7 mouse cellular contexts compared by ENCODE assay signal in genomic region chr11:115187693-115188092, GRCm38 (mm10). TPM values are rescaled to one million over a fixed set of nuclear protein-coding genes. Genes with fewer than 3 reads are reported as not detected.
DNase-seq lines count a peak whose midpoint lies in the region; ATAC-seq lines count a peak whose summit lies in the region.

Nat9 (minus strand) TSS chr11:115187859.

- H3K4me1 ChIP-seq in embryonic facial prominence, embryonic 13.5 days, result peaks cover 18% of the 10 kb centered on the region
- H3K4me1 ChIP-seq in heart, embryonic 16.5 days (ENCODE audit: control insufficient read depth, insufficient read depth, low read length), result peaks cover 22% of the 10 kb centered on the region
- H3K4me1 ChIP-seq in neural tube, embryonic 13.5 days (replicated peaks), result peaks cover 21% of the 10 kb centered on the region

- H3K9me3 ChIP-seq in embryonic facial prominence, embryonic 13.5 days, result no peaks in the 10 kb centered on the region
- H3K9me3 ChIP-seq in heart, embryonic 16.5 days (replicated peaks; ENCODE audit: control insufficient read depth, low read length), result no peaks in the 10 kb centered on the region
- H3K9me3 ChIP-seq in neural tube, embryonic 13.5 days, result no peaks in the 10 kb centered on the region

- no peak for DNase-seq in urinary bladder, adult 2 months (ENCODE audit: low spot score)
- no peak for DNase-seq in urinary bladder, adult 18-20 months (ENCODE audit: low spot score in 2 of 2)
- no peak for DNase-seq in left cerebral cortex, postnatal 4 days
- no peak for DNase-seq in embryo, embryonic 9.5 days (ENCODE audit: extremely low spot score)

- H3K27me3 ChIP-seq in embryonic facial prominence, embryonic 13.5 days, result no peaks in the 10 kb centered on the region; the same call in 1 of the 2 replicates
- H3K27me3 ChIP-seq in heart, embryonic 16.5 days (ENCODE audit: control insufficient read depth, insufficient read depth, low read length), result no peaks in the 10 kb centered on the region
- no peaks in the 10 kb centered on the region for H3K27me3 ChIP-seq in neural tube, embryonic 13.5 days

- intact Hi-C loops in left cerebral cortex, postnatal 4 days (cut with DNase I), result no loop called here

- H3K36me3 ChIP-seq in embryonic facial prominence, embryonic 13.5 days, result peaks cover 13% of the 10 kb centered on the region
- peaks cover 3% of the 10 kb centered on the region; the same call in 1 of the 2 replicates for H3K36me3 ChIP-seq in heart, embryonic 16.5 days (ENCODE audit: control insufficient read depth, insufficient read depth)
- peaks cover 16% of the 10 kb centered on the region; the same call in 1 of the 2 replicates for H3K36me3 ChIP-seq in neural tube, embryonic 13.5 days

- peak within 1 kb of the TSS; percentile 62 for H3K4me3 ChIP-seq in embryonic facial prominence, embryonic 13.5 days
- H3K4me3 ChIP-seq in heart, embryonic 16.5 days (ENCODE audit: low read length), result peak within 1 kb of the TSS; percentile 70
- H3K4me3 ChIP-seq in neural tube, embryonic 13.5 days, result peak within 1 kb of the TSS; percentile 68

- H3K4me2 ChIP-seq in embryonic facial prominence, embryonic 13.5 days, result peak within 1 kb of the TSS; percentile 92
- peak within 1 kb of the TSS; percentile 78 for H3K4me2 ChIP-seq in heart, embryonic 16.5 days (ENCODE audit: low read depth, low read length)
- H3K4me2 ChIP-seq in neural tube, embryonic 13.5 days, result peak within 1 kb of the TSS; percentile 92

- 10% methylated on average over 12 of the region's 12 CpGs for WGBS in embryonic facial prominence, embryonic 13.5 days
- 6% methylated on average over 12 of the region's 12 CpGs for WGBS in heart, embryonic 16.5 days
- 11% methylated on average over 12 of the region's 12 CpGs for WGBS in neural tube, embryonic 13.5 days

- peak within 1 kb of the TSS; percentile 48; the same call in 1 of the 2 replicates for H3K27ac ChIP-seq in embryonic facial prominence, embryonic 13.5 days
- peak within 1 kb of the TSS; percentile 83 for H3K27ac ChIP-seq in heart, embryonic 16.5 days (ENCODE audit: low read length)
- peak within 1 kb of the TSS; percentile 83 for H3K27ac ChIP-seq in neural tube, embryonic 13.5 days (replicated peaks)

- ATAC-seq in embryonic facial prominence, embryonic 13.5 days (ENCODE audit: insufficient number of reproducible peaks, insufficient read depth, low FRiP score, low TSS enrichment, low read depth), result no peak
- ATAC-seq in heart, embryonic 16.5 days (replicated peaks; ENCODE audit: extremely low read depth, insufficient read depth, low FRiP score), result peak; percentile 19
- no peak for ATAC-seq in neural tube, embryonic 13.5 days (ENCODE audit: low read depth)

- H3K9ac ChIP-seq in embryonic facial prominence, embryonic 13.5 days, result peak within 1 kb of the TSS; percentile 80
- H3K9ac ChIP-seq in heart, embryonic 16.5 days (ENCODE audit: low read length), result peak within 1 kb of the TSS; percentile 82
- peak within 1 kb of the TSS; percentile 89 for H3K9ac ChIP-seq in neural tube, embryonic 13.5 days

RNA-seq across cellular contexts. Expression of gene Nat9, which starts in this region (rescaled TPM):
- polyA plus RNA-seq in urinary bladder, adult 2 months (2012; rRNA removed), result 27.5 and 32.2 TPM in 2 replicates
- 21.2 and 23.9 TPM in 2 replicates for polyA plus RNA-seq in embryonic facial prominence, embryonic 13.5 days (2015; fragmentation: Nextera tagmentation; extraction: Ambion mirVana)
- 18.6 and 20.8 TPM in 2 replicates for polyA plus RNA-seq in heart, embryonic 16.5 days (2015; fragmentation: Nextera tagmentation; extraction: Ambion mirVana)
- total RNA-seq in left cerebral cortex, postnatal 4 days (2021), result 10 to 100 TPM; 12.5 to 15.6 TPM
- polyA plus RNA-seq in neural tube, embryonic 13.5 days (2015; fragmentation: Nextera tagmentation; extraction: Ambion mirVana), result 16.3 and 24.1 TPM in 2 replicates
